Mouse (Mus musculus) right cerebral cortex, adult 18-20 months (tissue): ENCODE data around the gene Rps6kb1.

Source experiments
- DNase-seq: peaks from one replicate; pipeline ENCODE4 v3.0.0; 2022; ENCODE audit warnings: mixed read lengths

The Rps6kb1 gene

GRCm38 (mm10) chr11:86580319-86581113 is 35.9 kb upstream of the Rps6kb1 start:
- no peak for DNase-seq

DNA sequence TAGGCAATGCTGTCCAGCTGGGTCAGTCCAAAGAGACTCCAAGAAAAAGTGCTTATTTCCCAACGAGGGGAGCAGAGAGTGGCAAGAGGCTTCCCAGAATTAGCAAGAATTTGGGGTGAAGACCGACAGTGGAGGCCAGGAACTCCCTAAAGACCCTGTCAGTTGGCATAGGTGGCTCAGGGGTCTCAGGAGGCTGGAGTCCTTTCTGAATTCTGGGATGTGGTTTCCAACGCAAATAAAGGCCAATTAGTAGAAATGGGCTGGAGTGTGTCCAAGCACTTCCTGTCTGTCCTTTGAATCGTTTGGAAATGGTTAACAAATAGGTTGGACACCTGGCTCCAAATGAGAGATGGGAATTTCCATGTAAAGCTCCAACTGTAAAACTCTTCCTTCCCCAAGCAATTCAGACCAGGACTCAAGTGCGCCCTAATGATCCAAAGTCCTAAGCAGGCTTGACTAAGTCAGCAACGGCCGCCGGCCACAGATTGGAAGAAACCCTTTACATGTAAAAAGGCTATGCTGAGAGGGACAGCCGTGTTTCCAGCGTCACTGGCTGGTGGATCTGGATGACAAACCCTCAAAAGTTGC is 35.2 kb upstream of the Rps6kb1 start:
- DNase-seq, result no peak

DNA sequence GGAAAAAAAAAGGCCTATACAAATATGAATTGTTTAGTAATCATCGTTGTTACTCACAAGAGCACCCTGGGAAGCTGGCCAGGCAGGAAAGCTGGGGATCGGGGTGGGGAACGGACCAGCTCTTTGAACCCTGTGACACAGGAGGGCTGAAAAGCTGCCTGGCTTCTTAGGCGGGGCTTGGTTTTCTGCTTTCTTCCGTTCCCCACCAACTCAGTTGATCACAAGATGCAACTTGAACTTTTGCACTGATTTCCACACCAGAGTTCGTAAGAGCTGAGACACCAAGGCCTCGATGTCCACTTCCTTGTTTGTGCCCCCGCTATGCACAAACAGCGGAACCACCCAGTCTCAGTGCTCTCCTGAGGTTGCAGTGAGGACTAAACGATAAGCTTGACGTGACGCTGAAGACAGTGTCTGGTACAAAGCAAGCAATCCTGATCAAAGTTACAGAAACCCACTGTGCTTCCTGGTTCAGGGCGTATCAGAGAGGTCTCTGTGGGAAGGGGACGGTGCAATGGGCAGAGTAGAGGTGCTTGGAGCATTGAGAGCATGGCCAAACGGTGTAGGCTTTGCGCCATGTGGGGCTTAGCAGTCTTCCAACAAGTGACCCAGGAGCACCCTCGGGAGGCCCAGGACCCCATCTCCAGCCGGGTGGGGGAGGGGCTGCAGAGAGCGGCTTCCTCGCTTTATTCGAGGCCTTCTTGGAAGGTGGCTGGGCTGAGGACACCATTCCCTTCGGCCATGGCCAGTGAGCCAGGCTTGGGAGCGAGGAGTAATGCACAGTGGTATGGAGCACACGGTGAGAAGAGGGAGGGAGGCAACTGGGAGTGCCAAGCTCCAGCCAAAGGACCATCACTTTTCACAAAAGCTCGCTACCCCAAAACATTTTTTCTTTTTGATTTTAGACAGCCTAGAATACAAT is 34.5 kb upstream of the Rps6kb1 start:
- DNase-seq, result no peak

DNA sequence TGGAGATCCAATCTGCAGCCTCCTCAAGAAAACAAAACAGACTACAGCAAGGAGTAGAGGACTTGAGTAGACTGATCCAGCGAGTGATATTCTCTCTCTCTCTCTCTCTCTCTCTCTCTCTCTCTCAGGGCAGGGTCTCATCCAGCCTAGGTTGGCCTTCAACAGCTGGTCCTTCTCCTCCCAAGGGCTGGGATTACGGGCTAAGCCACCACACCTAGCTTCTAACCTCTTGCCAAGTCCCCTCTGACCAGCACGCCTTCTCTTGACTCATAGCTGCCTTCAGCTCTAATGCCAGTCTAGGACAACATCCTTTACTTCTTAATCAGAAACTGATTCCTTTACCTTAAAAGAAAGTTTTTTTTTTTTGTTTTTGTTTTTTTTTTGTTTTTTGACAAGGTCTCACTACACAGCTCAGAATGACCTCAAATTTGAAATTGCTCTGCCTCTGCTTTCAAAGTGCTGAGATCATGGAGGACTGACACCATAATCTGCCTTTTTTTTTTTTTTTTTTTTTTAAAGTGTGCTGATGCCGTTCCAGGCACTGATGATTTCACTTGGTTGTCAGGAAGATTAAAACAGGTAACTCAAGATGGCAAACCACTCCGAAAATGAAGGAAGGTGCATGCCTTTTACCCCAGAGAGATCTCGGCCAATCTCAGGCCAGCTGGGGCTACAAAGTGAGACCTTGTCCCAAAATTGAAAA is 33.7 kb upstream of the Rps6kb1 start:
- DNase-seq, result no peak

DNA sequence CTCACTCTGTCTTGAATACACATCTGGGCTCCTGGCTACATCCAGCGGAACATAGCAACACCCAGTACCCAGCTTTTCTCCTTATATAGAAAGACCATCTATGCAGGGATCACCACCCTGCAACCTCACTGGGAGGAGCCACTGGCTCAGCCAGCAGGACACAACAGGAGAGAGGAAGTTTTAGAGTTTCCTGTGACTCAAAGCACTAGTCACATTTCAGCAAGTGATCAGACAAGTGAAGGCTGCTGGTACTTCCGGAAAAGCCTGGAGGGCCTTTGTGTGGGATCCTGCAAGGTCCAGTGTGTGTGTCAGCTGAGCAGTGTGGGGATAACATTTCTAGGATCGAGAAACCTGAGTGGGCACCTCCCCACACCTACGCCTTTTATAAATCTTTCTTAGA is 32.6 kb upstream of the Rps6kb1 start:
- no peak for DNase-seq

DNA sequence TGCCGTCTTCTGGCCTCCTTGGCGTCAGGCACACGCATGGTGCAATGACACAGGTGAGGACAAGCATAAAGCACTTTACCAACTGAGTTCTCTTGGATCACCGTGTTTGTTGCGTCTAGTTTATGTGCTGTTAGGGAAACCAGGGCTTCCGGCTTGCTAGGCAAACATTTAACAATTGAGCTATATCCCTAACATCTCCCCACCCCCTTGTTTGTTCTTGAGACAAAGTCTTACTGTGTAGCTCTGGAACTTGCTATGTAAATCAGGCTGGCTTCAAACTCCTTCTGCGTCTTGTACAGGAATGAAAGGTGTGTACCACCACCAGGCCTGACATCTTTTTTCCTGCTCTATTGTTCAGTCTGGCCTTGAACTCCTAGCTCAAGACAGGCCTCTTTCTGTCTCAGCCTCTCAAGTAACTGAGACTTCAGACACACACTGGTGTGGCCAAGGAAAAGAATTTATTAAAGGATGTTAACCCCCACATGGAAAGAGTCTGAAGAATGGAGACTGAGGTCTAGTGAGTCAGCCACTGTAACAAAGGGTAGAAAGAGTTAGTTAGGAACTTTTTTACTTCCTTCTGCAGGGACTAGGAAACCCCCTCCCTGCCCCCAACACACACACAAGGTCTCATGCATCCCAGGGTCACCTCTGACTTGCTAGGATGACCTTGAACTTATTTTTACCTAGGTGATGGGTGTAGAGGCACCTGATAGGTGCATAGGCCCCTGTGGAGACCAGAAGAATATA is 31.2 kb upstream of the Rps6kb1 start:
- no peak for DNase-seq

DNA sequence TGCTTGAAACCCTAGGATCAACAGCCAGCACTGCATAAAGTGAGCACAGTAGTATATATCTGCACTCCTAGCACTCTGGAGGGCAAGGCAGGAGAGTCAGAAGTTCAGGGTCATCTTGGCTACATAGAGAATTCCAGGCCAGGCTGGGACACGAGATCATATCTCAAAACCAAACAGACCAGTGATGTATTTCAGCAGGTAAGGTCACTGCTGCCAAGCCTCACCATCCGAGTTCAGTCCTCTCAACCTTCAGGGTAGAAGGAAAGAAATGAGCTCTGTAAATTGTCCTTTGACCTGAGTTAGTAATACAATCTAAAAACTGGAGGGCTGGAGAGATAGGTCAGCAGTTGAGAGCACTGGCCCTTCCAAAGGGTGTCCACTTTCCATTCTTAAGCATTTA is 29.8 kb upstream of the Rps6kb1 start:
- DNase-seq, result no peak

DNA sequence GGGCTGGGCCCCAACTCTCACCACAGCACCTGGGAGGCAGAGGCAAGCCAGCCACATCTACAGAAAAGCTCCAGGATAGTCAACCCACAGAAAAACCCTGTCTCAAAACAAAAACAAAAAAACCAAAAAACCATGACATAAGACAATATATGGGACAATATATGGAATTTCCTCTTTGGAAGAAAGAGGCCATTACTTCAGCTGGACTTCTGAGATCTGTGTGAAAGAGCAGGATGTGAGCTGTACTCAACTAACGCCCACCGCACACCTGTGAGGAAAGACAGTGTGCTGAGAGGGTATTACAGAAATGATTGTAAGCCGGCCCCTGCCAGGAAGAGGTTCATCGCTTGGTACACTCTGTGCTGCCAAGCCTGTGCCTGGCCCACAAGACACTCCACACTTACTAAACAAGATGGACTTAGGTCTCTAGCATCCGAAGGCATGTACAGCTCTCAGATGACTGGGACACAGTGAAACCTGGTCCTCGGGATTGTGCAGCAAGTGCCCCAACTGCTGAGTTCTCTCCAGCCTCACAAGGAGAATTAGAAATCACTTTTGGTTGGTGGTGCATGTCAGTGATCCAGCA is 29.1 kb upstream of the Rps6kb1 start:
- DNase-seq, result no peak

- no peak for DNase-seq
Observed at GRCm38 (mm10) chr11:86572623-86573022, 28.0 kb upstream of the Rps6kb1 start.

DNA sequence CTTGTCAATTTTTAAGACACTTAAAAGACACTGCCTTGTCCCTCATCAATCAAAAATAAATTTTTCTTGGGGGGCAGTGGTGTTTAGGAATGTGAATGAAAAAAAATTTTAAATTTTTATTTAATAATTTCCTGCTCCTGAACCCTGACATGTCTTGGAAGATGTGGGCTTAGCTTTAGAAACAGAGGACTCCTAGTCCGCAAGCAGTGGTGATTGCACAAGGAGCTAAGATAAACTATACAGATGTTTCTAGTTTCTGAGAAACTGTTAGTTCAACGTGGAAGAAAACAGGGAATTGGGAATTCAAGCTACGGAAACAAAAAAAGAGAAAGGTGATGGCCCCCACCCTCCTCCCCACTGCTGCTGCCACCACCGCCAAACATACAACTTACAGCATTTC is 27.3 kb upstream of the Rps6kb1 start:
- no peak for DNase-seq

DNA sequence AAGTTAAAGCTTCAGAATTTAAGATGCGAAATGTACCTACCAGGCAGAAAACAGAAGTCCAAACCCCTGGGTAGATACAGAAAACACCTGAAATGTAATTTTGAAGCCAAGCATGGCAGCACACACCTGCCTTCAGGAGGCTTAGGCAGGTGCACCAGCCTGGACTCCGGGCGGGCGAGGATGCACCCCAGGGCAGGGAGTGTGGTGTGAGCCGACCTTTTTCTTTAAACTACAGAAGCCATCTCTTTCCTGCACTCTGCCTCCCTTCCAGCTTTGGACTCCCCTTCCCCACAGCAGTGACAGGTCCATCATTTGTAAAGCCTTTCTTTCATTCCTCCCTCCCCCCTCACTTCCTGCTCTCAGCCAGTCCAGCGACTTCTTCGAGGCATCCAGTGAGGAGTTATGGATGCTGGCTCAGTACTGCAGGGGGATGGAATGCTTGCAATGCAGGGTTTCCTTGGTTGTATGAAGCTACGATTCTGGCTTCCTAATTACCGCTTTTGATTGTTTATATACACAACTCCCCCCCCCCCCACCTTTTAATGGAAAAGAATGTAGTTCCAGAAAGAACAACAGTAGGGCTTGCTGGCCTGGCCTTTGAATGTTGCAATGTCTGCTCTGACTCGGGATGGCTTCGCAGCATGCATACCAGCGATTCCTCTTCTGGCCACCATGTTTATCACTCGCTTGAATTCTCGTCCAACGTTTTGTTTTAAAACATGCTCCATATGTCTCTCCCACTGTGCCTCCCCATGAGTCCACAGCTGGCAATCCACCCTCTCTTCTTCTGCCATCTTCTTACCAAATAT is 26.6 kb upstream of the Rps6kb1 start:
- no peak for DNase-seq

DNA sequence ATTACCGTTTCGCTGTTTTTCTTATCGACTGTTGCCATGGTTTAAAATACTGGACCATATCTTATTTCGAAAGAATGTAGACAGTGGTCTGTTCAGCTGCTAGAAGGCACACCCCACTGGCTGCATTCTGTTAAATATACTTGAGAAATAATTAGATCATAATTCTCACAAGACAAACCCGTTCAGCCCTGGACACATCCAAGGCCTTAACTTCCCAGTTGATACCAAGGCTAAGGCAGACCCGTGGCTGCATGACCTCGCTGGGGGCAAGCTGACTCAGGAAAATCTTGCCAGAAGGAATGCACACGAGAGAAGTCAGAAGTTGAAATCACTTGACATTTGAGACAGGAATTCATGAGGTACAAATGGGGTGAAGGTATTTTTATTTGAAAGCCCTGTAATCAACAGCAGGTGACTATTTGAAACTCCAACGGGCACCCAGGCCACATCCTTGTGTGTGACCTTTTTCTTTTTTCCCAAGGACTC is 25.7 kb upstream of the Rps6kb1 start:
- no peak for DNase-seq

DNA sequence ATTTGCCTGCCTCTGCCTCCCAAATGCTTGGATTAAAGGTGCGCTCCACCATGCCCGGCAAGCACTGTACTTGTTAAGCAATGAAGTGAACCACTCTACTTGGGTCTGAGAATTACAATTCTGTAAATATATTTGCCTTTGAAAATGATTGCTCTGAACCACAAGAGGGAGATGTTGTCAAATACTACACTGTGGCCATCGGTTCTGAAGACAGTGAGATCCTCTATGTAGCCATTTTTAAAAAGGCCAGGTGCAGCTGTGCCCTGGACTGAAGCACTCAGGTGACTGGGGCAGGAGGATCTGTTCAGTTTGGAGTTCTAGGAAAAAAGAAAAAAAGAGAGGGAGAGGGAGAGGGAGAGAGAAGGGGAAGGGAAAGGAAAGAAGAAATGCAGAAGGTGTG is 23.8 kb upstream of the Rps6kb1 start:
- no peak for DNase-seq

- DNase-seq, result no peak
Observed at GRCm38 (mm10) chr11:86558258-86558657, 13.7 kb upstream of the Rps6kb1 start.

DNA sequence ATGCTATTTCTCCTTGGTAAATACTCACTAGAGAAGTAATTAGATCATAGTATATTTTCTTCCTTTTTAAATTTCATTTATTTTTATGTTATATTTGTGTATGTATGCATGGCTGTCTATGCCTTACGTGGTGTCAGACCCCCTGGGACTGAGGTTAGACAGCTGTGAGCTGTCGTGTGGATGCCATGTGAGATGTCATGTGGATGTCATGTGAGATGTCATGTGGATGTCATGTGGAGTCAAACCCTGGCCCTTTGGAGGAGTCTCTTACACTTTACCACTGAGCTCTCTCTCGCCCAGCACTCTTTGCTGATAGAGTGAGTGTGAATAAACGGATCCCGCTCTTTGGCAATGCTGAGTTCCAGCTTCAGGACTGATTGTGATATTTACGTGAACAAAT is 8.9 kb upstream of the Rps6kb1 start:
- DNase-seq, result no peak

- no peak for DNase-seq
Observed at GRCm38 (mm10) chr11:86547412-86547811, 2.8 kb upstream of the Rps6kb1 start.

- no peak for DNase-seq
Observed at GRCm38 (mm10) chr11:86545556-86545955, 951 bp upstream of the Rps6kb1 start.

DNA sequence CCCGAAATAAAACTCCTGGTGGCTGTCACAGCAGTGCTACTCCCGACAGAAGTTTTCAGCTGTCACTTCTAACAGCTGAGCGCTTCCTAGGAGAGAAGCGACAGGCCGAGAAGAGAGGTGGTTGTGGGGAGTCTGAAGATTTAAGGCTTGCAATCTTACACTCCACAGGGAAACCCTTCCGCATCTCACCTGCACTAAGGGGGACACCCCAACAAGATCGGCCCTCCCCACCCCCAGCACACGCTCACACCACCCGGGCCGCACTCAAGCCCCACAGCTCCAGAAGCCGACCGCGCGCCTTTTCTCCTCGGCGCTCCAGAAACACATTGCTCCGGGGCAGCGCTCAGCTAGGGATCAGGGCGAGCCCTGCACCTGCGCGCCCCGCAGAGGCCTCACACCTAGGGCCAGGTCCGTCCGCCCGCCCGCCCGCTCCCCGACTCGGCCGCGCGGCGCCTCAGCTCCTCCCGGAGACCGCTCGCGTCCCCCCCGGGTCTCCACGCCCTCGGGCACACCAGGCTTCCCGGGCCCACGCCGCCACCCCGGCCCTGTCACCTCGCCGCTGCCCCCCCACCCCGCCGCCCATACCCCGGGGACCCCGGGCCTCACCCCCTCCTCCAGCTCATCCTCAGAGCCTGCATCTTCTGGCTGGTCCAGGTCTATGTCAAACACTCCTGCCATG is 506 bp downstream of the Rps6kb1 start:
- DNase-seq, result no peak

DNA sequence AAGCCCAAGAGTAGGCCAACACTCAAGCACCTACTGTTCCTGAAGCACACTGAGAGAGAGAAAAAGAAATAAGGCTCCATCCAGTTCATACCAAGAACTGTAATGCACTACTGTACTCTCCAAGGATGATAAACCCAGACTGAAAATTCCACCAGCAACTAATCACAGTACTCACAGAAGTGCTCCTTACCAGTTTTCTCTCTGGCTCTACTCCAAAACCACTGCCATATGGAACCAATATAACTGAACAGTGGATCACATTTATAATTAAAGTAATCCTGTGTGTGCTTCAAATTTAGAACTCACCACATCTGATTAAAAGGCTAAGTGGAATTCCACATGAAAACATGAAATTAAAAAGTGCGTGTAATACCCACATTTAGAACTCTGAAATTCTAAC is 1.8 kb downstream of the Rps6kb1 start:
- no peak for DNase-seq

DNA sequence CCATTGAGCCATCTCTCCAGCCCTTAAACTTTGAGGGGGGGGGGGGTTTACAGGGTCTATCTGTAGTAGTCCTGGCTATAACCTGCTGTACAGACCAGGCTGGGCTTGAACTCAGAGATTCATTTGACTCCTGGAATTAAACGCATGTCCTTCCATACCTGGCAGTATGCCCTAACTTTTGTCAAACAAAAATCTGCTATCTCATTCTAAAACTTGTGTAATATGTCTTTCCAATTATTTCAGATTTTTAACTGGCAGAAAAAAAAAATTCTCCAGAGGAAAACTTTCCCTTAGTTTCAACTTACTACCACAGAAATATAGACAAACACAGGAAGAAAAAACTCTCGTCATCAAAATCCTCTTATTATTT is 4.1 kb downstream of the Rps6kb1 start:
- no peak for DNase-seq
